Mouse (Mus musculus) spleen, embryonic (tissue): ENCODE data around the gene Lad1.

Experiments used
- CTCF ChIA-PET: fragments of 350-600 bp; sonication (Branson Sonifier 250); formaldehyde crosslinking; loops from one replicate; lab custom pipeline; 2022; lab: Charles Lee

Gene Lad1

DNA sequence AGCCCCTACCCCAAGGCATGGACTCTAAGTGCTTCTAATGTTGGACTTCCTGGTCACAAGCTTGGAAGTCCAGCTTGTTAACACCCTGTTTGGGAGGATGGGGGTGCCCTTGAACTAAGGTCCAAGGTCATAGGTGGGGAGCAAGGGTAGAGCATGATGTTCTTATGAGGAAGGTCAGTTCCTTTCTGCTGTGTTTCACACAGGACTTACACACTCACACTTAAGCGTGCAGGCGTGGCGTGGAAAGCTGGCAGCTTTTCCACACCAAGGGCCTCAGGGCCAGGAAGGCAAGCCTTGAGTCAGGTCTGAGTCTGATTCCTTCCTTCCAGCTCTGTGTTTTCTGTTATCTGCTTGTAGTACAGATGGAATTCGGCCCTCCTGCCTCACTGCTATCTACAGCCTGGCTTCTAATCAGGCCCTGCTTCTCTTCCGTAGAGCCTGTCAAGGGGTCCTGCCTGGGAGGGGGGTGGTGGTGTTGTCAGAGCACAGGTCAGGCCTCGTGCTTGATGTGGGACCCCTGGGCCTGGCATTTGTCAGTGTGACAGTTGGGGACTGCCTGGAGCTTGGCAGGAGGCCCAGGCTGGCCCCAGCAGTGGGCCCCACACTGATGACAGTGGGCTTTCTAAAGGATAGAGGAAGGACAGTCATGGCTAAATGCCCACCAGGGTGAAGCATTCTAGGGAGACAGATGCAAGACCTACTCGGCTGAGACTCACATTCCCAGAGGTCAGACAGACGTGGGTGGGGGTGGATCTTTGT is 18.0 kb upstream of the Lad1 start:
- CTCF ChIA-PET: interaction anchor here (0.6 kb wide), 2 partner anchors 233 to 736 kb away, joined by 3 to 4 read pairs; no protein-coding TSS in a partner anchor

DNA sequence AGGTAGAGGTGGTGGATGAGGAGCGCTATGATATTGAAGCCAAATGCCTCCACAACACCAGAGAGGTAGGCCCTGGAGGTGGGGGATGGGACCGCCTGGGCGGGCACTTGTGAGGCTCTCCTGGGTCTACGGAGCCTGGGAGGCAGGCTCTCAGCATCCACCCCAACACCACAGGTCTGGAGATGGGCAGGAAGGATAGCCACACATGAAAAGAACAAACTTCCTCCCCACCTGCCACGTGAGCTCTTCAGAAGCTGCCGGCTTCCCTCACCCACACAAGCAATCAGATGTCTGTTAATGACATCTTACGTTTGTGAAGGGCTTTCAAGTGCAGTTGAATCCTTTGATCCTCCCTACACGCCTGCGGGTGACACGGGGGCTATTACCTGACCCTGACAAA is 10.9 kb upstream of the Lad1 start:
- CTCF ChIA-PET: no interaction called here

DNA sequence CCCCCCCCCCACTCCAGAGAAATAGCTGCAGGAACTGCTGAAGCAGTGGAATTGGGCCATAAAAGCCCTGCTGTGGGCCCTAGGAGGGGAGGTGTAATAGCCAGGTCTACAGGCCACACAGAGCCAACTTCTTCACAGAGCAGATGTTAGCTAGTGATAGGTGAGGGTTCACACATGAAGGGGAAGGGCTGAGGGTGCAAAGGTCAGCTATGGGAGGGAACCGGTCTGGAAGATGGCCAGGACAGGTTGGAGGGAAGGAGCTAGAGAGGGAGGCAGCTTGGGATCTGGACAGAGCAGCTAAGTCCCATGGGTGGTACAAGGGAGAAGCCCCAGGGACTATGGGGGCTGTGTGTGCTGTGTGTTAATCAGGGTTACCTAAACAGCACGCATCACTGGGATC is 8.2 kb upstream of the Lad1 start:
- CTCF ChIA-PET: no interaction called here

DNA sequence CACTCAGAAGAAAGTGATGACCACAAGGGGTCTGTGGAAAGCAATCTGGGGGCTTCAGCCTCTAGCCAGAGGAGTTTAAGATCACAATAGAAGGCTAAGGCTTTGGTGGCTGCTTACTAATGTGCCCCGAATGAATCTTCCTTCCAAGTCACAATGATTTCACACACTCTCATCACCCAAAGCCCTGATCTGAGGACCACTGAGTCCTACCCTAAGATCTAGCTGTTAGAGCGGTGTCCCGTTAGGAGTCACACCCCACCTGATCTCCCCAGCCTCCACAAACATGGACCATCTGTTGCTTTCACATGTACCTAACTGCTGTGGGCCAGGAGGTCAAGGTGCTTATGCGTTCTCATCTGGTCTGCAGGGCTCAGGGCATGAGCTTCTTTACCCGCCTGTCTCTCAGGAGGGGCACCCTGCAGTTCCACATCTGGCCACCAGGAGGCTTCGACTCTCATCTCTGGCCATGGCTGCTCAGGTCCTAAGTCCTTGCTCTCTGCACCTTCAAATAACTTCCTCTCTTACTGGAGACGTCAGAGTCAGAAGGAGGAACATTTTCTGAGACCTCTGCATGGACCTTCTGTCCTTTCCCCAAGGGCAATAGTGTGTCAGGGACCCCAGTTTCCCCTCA is 7.3 kb upstream of the Lad1 start:
- CTCF ChIA-PET: interaction anchor here (0.6 kb wide), 1 partner anchor 110 kb away, joined by 7 read pairs; no protein-coding TSS in a partner anchor

DNA sequence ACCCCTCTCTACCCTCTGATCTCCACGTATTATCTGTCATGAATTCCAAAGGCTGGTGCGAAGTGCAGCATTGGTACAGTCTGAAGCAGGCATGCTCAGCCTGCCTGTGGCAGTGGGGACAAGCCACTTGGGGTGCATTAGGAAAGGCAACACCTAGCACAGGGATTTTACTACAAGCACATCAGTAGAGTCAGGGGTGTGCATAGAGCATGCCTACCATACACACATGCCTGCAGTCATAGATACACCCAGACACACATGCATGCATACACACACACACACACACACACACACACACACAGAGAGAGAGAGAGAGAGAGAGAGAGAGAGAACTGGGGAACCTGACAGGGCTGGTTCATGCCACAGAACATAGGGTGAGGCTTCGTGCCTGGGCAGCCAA is 6.2 kb upstream of the Lad1 start:
- CTCF ChIA-PET: interaction anchor here (0.6 kb wide), 1 partner anchor 61 kb away, joined by 6 read pairs; no protein-coding TSS in a partner anchor

DNA sequence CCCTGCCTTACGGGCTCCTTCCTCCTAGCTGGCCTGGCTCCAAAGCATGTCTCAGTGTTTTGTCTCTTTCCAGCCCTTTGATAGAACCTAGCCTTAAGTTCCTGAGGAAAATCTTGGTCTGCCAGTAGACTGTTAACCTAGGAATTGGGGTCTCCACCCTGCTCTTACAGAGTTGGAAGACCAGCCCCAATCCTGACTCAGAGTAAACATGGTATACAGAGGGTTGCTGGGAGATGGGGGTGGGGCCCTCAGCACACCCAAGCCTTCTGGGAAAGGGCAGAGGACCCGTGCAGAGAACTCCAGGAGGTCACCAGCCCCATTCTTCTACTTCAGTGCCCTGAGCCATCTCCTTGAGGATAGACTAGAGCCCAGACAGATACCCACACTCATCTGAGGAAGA is 5.8 kb upstream of the Lad1 start:
- CTCF ChIA-PET: no interaction called here

DNA sequence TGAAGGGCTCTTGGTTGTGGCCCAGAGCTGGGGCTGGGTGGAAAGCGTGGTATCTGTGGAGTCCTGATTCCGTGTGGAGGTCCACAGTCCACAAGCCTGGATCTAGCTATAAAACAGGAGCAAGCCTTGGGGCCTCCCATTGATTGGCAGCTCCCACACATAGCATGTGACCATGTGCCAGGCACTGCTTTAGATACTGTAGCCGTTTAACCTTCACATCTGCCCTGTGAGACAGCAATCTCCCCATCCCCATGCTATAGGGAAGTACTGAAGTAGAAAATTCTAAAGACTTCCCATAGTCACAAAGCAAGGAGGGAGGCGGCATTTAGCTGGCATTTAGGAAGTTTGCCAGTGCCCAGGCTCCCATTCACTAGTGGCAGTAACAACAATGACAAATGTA is 5.3 kb upstream of the Lad1 start:
- CTCF ChIA-PET: interaction anchor here (0.6 kb wide), 1 partner anchor 534 kb away, joined by 3 read pairs; no protein-coding TSS in a partner anchor

DNA sequence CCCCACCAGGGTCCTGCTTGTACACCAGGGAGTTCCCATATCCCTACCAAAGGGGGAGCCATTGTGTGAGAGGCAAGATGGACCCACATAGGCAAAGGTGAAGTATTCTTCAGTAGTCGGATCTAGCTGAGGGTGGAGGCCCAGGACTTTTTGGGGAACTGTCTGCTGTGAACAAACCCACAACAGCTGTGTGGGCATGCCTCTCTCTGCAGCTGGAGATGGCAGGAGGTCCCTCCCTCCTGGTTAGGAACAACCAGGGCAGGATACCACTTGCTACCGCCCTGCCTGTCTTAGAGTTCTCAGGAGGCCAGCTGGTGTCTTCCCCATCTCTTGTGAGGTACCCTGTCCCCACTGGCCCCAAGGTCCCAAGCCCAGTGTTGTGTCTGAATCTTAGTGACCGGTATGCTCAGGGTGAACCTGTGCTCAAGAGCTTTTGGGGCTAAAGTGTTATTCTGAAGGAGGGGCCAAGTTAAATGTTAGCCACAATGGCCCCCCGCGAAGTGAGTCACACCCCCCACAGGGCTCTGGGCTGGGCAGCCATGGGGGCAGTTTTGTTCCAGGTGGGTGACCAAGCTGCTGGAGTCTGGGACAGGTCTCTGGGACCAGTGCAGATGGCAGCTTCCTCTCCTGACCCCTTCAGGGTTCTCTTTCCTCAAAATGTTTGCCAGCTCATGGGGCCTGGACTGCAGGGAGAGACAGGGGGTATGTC is 4.6 kb upstream of the Lad1 start:
- CTCF ChIA-PET: interaction anchor here (0.6 kb wide), 1 partner anchor 533 kb away, joined by 3 read pairs; no protein-coding TSS in a partner anchor

DNA sequence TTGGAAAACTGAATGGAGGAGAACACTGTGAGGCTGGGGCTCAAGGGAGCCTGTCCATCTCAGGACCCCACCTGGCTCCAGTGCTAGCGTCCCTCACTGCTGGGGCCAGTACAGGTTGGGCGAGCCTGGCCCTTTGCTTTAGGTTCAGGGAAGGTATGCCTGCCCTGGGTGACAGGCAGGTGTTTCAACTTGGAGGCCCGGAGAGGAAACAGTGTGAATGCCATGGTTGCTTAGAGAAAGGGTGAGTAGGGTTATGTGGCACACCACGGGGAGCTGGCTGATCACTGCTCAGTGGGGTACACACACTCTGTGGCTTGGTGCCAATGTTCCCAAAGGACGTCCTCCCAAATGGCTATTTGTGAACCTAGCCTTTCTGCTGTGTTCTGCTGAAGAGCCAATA is 3.9 kb upstream of the Lad1 start:
- CTCF ChIA-PET: no interaction called here

DNA sequence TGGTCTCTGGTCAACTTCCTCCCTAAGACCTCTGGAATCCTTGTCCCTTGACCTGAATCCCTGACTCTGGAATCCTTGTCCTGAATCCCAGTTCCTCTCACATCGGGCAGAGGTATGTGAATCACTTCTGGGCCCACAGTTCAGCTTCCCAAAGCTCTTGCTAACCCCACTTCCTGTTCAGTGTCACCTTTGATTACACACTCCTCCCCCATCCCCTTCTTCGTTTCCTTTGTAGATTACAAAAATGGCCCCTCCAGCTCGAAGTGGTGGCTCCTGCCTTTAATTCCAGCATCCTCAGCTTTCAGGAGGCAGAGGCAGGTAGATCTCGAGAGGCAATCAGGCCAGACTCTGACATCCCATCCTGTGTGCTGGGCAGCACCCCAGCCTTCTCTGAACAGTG is 803 bp upstream of the Lad1 start:
- CTCF ChIA-PET: no interaction called here

DNA sequence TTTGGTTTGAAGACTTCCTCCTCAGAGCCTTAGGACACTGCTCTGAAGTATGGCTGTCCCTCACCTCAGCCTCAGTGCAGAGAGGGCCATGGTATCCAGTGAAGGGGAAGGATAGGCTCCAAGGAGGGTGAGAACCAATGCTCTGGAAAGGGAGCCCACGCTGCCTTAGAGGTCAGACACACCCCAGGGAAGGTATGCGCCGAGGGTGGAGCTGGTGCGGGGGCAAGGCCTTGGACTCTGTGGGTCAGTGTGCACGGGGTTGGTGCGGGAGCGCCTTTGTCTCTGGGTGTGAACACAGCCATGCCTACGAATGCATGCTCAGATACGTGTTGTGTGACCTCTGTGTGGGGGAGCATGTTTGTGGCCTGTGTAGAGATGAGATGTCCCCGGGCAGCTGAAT is 1.7 kb downstream of the Lad1 start:
- CTCF ChIA-PET: no interaction called here

DNA sequence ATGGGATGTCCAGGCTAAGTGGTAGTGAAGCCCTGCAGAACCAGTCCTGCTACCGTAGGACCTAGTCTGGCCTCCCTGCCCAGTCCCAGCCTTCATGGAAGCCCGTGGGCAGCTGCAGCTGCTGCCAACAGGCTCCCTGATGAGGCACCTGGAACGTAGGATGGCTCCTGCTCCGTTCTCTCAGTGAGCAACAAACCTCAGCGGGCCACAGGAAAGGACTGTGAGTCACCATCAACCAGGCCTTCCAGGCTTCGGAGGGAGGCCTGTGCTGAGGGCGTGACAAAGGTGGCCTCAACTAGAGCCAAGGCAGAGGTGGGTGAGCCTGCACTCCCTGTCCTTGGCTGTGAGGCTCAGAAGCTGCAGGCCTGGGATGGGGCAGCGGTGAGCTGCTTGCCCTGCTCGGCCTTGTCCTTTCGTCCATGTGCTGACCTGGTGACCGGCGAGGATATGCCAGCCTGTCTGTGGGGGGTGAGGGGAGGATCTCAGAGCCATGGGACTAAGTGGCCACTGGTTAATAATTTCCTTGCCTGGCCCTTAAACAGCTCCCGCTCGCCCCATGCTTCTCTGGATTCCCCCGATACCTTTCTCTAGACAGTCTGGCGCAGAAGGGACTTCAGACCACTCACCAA is 2.5 kb downstream of the Lad1 start:
- CTCF ChIA-PET: no interaction called here

DNA sequence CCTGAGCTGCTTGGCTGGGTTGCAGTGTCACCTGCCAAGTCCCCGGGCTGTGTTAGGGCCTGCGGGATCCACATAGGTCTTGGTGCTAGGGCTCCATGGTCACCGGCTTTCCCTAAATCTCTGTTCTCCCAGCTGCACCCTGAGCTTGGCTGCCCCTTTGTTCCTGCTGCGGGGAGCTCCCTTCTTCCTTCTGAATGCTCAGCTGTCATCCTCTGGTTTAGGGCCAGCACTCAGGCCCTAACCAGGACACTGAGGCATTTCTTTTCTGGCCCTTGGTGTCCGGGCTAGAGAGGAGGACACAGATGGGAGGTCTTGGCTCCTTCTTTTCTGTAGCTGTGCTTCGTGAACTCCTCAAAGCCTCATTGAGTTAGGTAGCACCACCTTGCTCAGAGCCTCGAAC is 3.4 kb downstream of the Lad1 start:
- CTCF ChIA-PET: no interaction called here

DNA sequence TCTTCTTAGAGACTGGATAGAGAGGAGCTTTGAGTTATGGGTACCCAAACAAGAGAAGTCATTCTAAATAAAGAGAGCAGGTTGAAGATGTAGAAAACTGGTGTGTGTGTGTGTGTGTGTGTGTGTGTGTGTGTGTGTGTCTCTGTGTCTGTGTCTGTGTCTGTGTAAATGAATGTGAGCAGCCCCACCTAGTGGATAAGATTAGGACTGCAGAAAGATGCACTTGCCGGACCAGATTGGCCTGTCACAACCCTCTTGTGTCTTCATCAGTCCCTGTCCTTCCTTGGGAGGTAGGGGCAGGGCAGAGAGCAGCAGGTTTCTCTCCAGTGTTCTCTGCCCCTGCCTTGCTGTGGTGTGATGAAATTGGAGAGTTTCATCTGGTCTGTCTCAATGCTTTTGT is 10.5 kb downstream of the Lad1 start:
- CTCF ChIA-PET: interaction anchor here (0.7 kb wide), 1 partner anchor 37 kb away, joined by 3 read pairs; no protein-coding TSS in a partner anchor

DNA sequence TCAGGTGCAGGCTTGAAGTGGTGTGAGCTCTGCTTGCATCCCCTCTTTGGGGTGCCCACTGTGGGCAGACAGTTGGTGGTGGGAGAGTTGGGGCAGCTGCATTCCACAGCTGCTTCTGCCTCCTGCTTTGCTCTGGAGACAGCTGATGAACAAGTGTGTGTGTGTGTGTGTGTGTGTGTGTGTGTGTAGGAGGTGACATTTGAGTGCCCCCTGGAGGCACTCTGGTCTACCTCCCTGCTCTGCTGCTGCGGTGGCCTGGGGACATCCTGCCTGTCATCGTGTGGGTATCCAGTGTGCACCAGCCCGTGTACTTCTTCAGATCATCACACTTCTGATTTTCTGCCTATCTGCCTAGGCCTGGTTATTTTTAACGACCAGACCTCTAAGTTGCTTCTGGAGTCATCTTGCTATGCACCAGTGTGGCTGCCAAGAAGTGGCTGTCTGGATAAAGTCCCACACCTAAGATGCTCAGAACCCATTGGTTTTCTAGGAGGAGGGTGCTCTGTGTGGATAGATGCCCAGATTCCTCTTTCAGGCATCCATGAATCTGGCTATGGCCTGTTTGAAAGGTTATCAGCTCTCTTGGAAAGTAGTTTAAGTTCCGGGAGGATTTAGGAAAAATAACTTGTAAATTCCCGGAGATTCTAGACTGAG is 15.9 kb downstream of the Lad1 start:
- CTCF ChIA-PET: interaction anchor here (0.5 kb wide), 1 partner anchor 294 kb away, joined by 3 read pairs; no protein-coding TSS in a partner anchor

DNA sequence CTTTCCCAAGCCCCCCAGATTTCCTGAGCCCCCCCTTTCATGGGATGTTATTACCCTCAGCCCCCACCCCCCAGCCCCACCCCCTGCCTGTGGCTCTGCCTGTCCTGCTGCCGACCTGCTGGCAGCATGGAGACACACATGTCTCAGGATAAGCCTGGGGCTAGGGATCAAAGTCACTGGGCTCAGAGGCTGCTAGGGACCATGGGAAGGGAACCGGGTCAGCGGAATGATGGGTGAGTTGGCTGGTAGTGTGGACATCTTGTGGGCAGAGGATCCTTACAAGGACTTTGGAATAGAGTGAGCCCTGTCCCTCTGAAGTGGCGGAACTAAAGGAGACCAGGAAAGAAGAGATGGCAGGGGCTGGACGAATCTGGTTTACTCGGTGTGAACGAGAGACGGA is 16.6 kb downstream of the Lad1 start:
- CTCF ChIA-PET: no interaction called here

DNA sequence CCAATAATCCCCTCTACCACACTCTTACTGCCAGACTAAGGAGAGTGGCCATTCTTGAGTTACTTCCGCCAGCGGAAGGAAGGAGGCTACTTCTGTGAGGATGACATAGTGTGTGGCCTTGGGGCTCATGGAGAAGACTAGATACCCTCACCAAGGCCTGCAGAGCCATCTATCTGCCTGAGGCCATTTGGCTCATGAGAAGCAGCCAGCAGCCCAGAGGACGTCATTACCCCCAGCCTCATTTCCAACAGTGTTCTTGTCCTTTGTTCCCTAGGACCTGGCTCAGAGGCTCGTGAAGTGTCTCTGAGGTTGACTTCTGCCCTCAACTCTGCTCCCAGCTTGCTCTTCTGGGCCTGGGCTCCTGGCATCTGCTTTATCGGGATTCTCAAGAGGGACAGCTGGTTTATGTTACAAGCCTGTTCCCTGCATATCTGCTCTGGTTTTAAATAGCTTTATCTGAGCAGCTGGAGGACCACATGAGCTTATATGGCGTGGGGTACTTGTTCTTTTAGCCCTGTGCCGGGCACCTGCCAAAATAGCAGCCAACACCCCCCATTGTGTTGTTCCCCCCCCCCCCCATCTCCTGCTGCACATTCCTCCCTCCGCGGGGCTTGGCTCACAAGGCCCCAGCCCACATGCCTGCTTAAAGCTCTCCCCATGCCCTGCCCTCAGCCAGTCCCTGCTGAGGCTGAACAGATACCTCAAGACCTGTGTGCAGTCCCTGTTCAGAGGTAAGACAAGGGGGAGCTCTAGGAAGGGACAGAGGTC is 17.5 kb downstream of the Lad1 start, which contains the start of gene Tnnt2:
Gene Tnnt2, plus strand, starts transcription at position 639 of the 768 bp plus-strand sequence.
- CTCF ChIA-PET: no interaction called here

DNA sequence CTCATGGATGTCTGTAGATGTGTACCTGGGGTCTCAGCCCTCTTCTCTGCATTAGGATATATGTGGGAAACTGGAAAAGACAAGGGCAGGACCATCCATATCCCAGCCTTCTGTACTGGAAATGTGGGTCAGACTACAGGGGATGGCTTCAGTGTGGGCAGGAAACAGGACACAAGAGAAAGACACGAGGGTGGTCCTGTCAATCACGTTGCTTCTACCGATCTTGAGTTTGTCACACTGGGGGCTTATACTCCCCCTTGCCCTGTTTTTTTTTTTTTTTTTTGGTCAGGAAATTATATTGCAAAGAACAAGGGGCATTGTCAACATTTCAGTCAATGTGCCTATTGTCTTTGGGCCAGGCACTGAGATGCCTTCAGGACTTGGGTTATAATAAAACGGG is 20.2 kb downstream of the Lad1 start:
- CTCF ChIA-PET: no interaction called here

DNA sequence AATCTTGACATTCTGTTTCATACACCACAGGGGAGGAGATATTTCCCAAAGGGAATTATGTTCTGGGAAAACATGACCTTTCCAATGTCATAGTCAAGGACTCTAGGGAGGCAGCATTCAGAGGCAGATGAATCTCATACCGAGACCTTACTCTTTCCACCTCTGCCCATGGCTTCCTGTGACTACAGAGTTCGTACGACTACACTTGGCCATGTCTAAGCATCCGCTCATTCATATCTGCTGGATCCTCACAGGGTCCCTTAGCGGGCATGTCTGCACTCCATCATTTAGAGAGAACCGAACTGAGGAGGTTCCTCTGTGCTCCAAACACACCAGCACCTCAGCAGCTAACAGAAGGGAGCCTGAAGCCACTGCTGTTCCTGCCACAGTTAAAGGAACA is 20.7 kb downstream of the Lad1 start:
- CTCF ChIA-PET: no interaction called here

DNA sequence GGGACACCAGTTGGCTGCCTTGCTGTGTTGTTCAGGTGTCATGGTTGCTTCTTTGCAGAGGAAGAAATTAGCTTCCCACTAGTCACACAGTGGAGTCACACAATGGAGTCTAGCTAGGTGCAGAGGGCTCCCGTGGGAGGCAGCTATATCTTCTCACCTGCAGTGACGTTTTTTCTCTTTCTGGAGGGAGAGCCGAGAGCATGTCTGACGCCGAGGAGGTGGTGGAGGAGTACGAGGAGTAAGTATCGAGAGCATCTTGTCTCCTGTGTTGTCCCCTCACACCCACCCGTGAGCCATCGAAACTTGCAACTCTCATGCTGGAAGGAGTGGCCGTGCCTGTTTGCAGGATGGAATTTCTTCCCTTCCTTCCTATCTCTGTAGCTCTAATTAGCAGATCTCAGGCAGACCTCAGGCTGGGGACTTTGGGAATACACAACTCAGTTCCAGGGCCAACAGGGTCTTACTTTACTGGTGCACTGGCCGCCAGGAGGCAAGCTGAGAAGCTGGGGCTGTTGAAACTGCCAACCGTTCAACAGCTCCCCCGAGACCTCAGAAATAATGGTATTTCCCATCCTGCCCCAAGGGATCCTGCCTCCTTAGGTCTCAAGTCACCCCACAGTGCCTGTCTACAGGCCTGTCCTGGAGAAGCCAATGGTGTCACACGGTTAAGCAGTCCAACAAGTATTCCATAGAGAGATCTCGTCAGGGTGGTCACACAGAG is 22.4 kb downstream of the Lad1 start:
- CTCF ChIA-PET: no interaction called here
